Mouse (Mus musculus) erythroblast, adult 5-6 weeks (primary cell): Measurements from ENCODE around the gene Smg8. TPM values are rescaled to one million over a fixed set of nuclear protein-coding genes. Genes with fewer than 3 reads are reported as not detected.

Experiments used
- ATAC-seq: replicated peaks from 2 replicates; pipeline ENCODE4 v1.8.0; 2016; ENCODE audit warnings: moderate number of reproducible peaks, mild to moderate bottlenecking, moderate TSS enrichment, inconsistent platforms; ENCODE audit not compliant: poor library complexity, low FRiP score, severe bottlenecking
- total RNA-seq, 2 experiments: library from RNA; stranded (forward) in 1 of 2; stranded (reverse) in 1 of 2; fragments of 150-400 nt in 1 of 2; fragments of 200-764, 138-1000 nt in 1 of 2; gene quantifications; 2 replicates each; pipeline versions ENCODE4 v1.2.3 to v1.2.4; 2015 to 2017; ENCODE audit warnings: low replicate concordance in 2 of 2

Gene Smg8
- total RNA-seq (2015; ENCODE audit: low replicate concordance) (3.3 and 5.2 TPM in 2 replicates), total RNA-seq (2017; ENCODE audit: low replicate concordance) (4.1 and 5.4 TPM in 2 replicates)

GRCm38 (mm10) chr11:87086290-87086984 is at the start of gene Smg8:
Gene Smg8 (minus strand): TSS chr11:87086774.
- ATAC-seq = peak; percentile 88

- no peak for ATAC-seq
Measured at GRCm38 (mm10) chr11:87136233-87136632, 49.7 kb upstream of the Smg8 start.

- ATAC-seq = peak; percentile 91
Measured at GRCm38 (mm10) chr11:87126824-87127816, 40.5 kb upstream of the Smg8 start, which contains the start of gene Trim37. Gene Trim37 (plus strand): TSS chr11:87127077.

GRCm38 (mm10) chr11:87126281-87126823 is 39.8 kb upstream of the Smg8 start:
- no peak for ATAC-seq

GRCm38 (mm10) chr11:87125562-87125961 is 39.0 kb upstream of the Smg8 start:
- no peak for ATAC-seq

GRCm38 (mm10) chr11:87121864-87122263 is 35.3 kb upstream of the Smg8 start:
- ATAC-seq = no peak

- ATAC-seq = no peak
Measured at GRCm38 (mm10) chr11:87110172-87110909, 23.8 kb upstream of the Smg8 start.

GRCm38 (mm10) chr11:87109519-87110171 is 23.1 kb upstream of the Smg8 start:
- ATAC-seq = 0 out of 2 replicates have a peak, but pooled peaks have one; percentile 8

- peak; percentile 94 for ATAC-seq
Measured at GRCm38 (mm10) chr11:87108755-87109518, 22.4 kb upstream of the Smg8 start, which contains the start of gene Ska2. Gene Ska2 (plus strand): TSS chr11:87109234.

- ATAC-seq = no peak
Measured at GRCm38 (mm10) chr11:87108409-87108754, 21.8 kb upstream of the Smg8 start, which contains the start of gene Prr11. Gene Prr11 (minus strand): TSS chr11:87108708.

- no peak for ATAC-seq
Measured at GRCm38 (mm10) chr11:87087142-87087541, 568 bp upstream of the Smg8 start.

- no peak for ATAC-seq
Measured at GRCm38 (mm10) chr11:87085461-87085860, 1.1 kb downstream of the Smg8 start.

GRCm38 (mm10) chr11:87083712-87084111 is 2.9 kb downstream of the Smg8 start:
- ATAC-seq = no peak

GRCm38 (mm10) chr11:87073866-87074440 is 12.6 kb downstream of the Smg8 start, which contains the start of gene Gdpd1:
Gene Gdpd1 (minus strand): TSS chr11:87074062.
- ATAC-seq = peak; percentile 96

- ATAC-seq = peak; percentile 82
Measured at GRCm38 (mm10) chr11:87073343-87073865, 13.2 kb downstream of the Smg8 start.

- no peak for ATAC-seq
Measured at GRCm38 (mm10) chr11:87062087-87062486, 24.5 kb downstream of the Smg8 start.

- ATAC-seq = no peak
Measured at GRCm38 (mm10) chr11:87060410-87060809, 26.2 kb downstream of the Smg8 start.

GRCm38 (mm10) chr11:87056286-87056685 is 30.3 kb downstream of the Smg8 start:
- peak; percentile 47; the same call in 1 of the 2 replicates for ATAC-seq
